Mouse (Mus musculus) monocyte, adult 2 months (primary cell): ENCODE results near the gene Pus1.

Experiments used
- DNase-seq, 2 experiments: peaks; one replicate each; pipeline ENCODE4 v3.0.0; 2022; ENCODE audit warnings: low spot score in 2 of 2, low read depth in 1 of 2

Pus1 gene

GRCm38 (mm10) chr5:110779998-110780760 is at the start of gene Pus1:
Gene Pus1, minus strand, starts transcription at chr5:110780659.
- peak; percentile 62 to 79 for DNase-seq

- DNase-seq, result no peak
These were observed 47.1 kb upstream of the Pus1 start for GRCm38 (mm10) chr5:110827576-110827975.

- no peak for DNase-seq
These were observed 46.5 kb upstream of the Pus1 start for GRCm38 (mm10) chr5:110826781-110827495.

DNA sequence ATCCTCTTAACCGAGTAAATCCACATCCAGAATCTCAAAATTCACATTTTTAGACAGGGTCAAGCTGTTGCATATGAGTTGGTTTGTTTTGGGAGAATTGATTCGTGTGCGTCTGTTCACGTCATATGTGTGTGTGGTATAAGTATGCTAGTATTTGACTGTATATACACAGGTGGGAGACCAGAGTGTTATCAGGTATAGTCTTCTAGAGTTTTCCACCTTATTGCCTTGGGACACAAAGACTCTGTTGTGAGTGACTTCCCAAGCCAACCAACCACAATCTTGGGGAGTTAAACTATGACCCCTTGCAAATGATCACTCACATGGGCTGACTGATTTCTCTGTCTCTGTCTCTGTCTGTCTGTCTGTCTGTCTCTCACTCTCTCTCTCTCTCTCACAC is 44.0 kb upstream of the Pus1 start:
- DNase-seq, result no peak

DNA sequence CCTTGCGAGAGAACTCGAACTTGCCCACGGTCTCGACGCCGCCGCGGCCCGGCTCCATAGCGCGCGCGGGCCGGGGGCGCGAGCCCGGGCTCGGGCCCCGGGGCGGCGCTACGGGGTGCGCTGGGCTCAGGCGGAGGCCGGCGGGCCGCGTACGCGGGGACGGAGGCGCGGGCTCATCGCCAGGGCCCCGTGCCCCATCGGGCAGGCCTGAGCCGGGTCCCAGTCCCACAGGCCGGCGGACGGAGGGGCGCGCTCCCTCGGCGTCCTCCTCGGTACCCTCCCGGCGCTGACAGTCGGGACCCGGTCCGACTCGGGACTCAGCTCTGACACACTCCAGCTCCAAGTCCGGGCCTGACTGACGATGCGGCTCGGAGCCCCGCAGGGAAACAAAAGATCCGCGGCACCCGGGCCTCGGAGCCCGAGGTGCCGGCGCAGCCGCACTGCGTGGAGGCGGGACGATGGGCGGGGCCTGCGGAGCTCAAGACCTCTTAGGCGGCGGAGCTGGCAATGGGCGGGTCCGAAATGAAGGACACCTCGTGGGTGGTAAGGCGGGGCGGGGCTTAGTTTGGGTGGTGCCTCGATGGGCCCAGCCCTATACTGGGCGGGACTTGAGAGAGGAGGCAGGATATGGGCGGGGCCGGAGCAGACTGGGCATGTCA is 29.3 kb upstream of the Pus1 start, which contains the start of gene Ulk1:
Gene Ulk1 (minus strand): TSS at position 431 of the 659 bp plus-strand sequence.
- DNase-seq, result peak; percentile 99 to 100

DNA sequence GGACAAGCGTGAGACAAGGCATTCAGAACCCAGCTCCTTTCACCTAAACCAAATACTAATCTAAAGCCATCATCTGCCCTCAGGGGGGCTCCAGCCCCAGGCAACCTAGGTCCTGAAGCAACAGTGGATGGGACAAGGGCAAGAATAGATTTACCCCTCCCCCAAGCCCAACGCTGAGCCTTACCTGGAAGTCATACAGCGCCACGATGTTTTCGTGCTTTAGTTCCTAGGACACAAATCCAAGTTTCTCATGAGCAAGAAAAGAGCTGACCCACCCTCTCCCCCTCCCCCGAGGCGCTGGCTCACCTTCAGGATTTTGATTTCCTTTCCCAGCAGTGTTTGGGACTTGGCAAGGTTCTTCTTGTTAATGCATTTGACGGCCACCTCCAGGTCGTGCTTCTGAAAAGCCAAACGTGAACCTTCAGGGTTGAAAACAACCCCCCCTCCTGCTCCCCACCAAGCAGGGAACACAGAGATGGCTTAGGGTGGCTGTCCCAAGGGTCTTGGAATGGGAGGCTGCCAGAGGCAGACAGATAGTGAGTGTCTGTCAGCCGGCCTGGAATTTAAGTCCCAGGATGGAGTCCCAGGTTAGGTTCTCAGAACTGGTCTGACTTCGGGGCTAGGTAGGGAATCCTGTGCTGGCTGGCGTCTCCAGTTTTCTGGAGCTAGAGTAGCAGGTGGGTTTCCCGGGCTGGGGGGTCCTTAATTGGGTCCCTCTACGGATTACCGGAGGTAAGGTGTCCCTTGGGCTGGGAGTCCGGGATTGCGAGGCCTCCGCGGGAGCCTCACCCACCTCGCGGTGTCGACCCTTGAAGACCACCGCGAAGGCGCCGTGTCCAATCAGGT is 28.6 kb upstream of the Pus1 start:
- no peak for DNase-seq

DNA sequence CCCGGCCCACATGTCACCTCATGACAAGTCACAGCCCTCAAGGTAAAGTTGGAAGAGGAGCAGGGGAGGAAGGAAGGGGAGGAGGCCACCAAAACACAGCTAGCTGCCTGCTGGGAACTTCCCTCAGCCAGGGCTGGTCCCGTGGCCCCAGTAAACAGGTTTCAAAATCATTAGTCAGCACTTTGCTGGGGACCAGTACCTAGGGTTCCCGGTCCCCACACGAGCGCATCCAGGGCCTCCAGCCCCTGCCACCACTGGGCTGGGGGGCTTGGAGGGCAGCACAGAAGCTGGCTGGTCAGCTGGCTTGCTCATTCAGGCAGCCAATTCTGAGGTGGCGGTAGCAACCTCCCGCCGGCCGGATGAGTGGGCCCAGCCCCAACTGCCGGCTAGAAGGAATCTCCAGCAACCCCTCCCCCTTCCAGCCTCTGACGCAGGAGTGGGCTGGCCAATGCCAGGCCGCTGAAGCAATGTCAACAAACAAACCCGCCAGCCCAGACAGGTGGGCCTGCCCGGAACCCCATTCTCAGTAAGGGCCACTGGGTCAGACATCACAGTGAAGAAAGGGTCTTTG is 27.7 kb upstream of the Pus1 start:
- DNase-seq, result peak; percentile 76 to 90

- no peak for DNase-seq
These were observed 27.0 kb upstream of the Pus1 start for GRCm38 (mm10) chr5:110807453-110807852.

- DNase-seq, result no peak
These were observed 26.2 kb upstream of the Pus1 start for GRCm38 (mm10) chr5:110806676-110807075.

GRCm38 (mm10) chr5:110806154-110806553 is 25.7 kb upstream of the Pus1 start:
- no peak for DNase-seq

- no peak for DNase-seq
These were observed 23.7 kb upstream of the Pus1 start for GRCm38 (mm10) chr5:110804012-110804743.

DNA sequence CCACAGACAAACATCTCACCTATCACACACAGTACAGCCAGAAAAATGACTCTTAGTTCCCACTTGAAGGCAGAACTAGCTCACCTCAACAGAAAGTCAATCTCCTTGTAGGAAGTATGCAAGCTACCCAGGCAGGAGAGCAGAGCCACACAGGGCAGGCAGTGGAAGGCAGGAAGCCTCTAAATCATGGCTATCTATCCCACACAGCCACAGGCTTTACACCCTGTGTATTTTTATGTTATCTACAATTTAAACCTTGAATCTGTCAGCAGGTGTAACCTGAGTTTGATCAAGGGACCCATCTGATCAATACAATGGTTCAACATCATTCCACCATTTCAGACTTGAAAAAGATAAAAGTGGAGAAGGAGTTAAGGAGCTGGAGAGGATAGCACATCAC is 22.4 kb upstream of the Pus1 start:
- no peak for DNase-seq

DNA sequence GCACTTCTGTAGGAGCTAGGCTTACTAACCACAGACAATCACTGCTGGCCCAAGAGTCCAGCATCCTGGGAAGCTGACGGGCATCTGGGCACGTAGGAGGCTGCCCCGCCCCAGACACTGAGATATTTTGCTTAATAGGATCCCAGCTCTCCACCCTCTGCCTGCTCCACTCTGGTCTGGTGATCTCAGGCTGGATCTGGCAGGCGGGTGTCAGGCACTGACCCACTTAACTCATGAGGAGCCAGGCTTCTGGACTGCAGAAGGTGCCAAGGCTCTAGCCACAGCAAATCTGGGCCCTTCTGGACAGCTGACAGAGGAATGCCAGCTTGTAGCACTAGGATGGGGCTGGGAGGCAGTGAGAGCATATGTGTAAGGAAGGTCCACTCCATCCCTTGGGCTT is 21.7 kb upstream of the Pus1 start:
- DNase-seq, result no peak

DNA sequence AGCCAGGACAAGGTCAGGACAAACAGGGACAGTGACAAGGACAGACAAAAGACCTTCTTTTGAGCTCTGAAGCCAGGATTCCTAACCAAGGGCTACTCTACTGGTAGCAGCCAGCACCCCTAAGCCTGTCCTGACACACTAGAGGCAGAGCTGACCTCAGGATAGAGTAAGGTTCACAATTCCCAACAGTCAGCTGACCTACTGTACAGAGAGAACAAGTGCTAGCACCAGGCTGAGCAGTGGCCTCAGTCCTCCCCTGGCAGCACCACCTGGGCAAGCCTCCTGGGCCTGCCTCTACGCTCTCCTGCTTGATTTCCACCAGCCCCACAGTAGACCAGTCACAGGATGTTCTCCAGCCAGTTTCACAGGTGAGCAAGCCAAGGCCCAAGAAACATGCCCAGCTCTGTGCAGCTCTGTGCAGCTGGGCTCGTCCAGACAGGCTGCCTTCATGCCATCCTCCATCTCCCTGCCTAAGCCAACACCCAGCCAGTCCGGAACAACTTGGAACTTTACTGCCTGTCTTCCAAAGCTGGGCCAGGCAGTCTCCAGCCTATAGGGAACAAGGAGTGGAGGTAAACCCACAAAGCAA is 20.7 kb upstream of the Pus1 start:
- no peak for DNase-seq

DNA sequence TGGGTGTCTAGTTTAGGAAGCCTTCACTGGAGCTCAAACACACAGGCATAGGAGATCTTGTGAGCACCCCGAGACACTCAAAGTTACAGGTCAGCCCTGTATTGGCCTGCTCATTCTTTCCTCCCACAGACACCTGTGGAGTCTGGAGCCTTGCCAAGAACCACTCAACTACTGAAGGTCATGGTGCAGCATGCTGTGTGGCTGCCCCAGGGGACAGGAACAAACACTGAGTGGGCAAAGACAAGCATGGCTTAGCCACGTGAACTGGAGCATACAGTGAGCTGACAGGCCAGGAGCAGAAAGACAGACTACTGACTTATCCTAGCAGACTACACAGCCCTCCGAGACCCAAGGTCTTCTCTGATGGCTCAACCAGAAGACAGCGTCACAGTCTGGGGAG is 17.2 kb upstream of the Pus1 start:
- no peak for DNase-seq

GRCm38 (mm10) chr5:110794363-110794762 is 13.9 kb upstream of the Pus1 start:
- DNase-seq, result no peak

DNA sequence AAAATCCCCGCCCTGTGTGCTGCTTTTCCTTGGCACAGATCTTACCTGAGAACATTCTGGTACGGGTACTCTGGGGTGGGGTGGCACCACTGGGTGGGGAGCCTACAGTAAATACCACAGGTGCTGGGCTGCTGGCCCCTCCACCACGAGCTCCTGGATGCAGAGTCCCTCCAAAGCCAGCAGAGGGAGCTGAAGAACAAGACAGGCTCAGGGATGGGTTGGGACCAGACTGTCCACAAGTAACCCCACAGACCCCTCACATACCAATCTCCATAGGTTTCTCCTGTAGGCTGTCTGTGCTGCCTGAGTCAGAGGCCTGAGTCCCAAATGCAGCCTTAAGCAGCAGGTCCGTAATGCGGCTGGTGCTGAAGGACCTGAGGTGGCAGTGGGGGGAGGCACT is 8.2 kb upstream of the Pus1 start:
- DNase-seq, result no peak

DNA sequence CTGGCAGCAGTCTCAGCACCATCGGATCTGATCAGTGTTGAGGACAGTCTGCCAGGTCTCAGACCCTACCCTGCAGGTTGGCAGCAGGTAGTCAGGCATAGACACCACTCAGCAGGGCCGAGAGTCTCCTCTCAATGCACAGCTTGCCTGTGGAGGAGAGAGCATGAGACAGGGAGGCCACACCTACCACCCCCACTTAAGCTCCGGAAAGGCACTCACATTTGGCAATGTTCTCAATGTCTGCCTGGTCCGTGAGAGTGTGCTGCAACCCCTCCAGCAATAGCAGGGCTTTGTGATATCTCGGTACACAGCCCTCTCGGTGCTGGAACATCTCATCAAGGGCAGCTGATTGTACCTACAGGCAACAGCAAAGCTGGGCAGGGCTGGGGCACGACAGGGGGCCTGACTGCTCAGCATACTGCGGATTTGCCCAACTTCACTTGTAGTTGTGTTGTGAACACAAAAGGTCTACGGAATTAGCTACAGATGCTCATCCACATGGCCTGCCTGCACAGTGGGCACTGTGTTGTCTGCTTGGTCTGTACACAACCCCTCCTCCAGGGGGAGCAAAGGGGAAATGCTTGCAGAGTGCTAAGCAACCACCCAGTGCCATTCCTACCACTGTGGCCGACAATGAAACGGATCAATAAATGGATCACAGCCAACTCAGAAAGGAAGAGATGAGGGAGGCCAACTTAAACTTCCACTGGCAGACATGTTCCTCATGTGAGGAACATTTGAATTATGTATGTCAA is 5.8 kb upstream of the Pus1 start:
- DNase-seq, result no peak

GRCm38 (mm10) chr5:110783150-110783549 is 2.7 kb upstream of the Pus1 start:
- no peak for DNase-seq
